Mouse (Mus musculus) gastrocnemius, postnatal 25 days (tissue): ENCODE data around the gene Rpa2. TPM values are rescaled to one million over a fixed set of nuclear protein-coding genes. Genes with fewer than 3 reads are reported as not detected.
A peak's percentile ranks its signal among the peaks of the same experiment; 100 is the strongest.

Experiments used
- DNase-seq: peaks from one replicate; pipeline ENCODE4 v3.0.0; 2022
- total RNA-seq, 2 experiments: library from RNA; stranded (reverse); gene quantifications; 1 replicate in 1 of 2; 2 replicates in 1 of 2; pipeline ENCODE4 v1.2.3; 2021

The Rpa2 gene
- total RNA-seq, 2 experiments from 2014 or later = 11.2 to 12.4 TPM

GRCm38 (mm10) chr4:132803876-132804275 is 35.7 kb downstream of the Rpa2 start:
- DNase-seq = no peak

- DNase-seq = no peak
These were observed 36.2 kb downstream of the Rpa2 start for GRCm38 (mm10) chr4:132804331-132804730.

GRCm38 (mm10) chr4:132805146-132805545 is 37.0 kb downstream of the Rpa2 start:
- DNase-seq = no peak

- DNase-seq = no peak
These were observed 37.6 kb downstream of the Rpa2 start for GRCm38 (mm10) chr4:132805599-132806197.

- DNase-seq = no peak
These were observed 38.6 kb downstream of the Rpa2 start for GRCm38 (mm10) chr4:132806620-132807191.

GRCm38 (mm10) chr4:132807771-132808641 is 39.9 kb downstream of the Rpa2 start:
- DNase-seq = no peak

GRCm38 (mm10) chr4:132809621-132810020 is 41.5 kb downstream of the Rpa2 start:
- DNase-seq = no peak

- no peak for DNase-seq
These were observed 48.3 kb downstream of the Rpa2 start for GRCm38 (mm10) chr4:132816404-132816803.

- no peak for DNase-seq
These were observed 48.7 kb downstream of the Rpa2 start for GRCm38 (mm10) chr4:132816855-132817254.

- no peak for DNase-seq
These were observed 50.3 kb downstream of the Rpa2 start for GRCm38 (mm10) chr4:132818442-132818841.

GRCm38 (mm10) chr4:132823614-132824366 is 55.7 kb downstream of the Rpa2 start:
- DNase-seq = peak; percentile 40

Other genes with a start within 250 kb of the Rpa2 start
- gene Atpif1, start 234.7 kb upstream of the Rpa2 start, total RNA-seq = 10 to 100 TPM; 46.3 to 58.5 TPM
- gene Dnajc8, start 232.8 kb upstream of the Rpa2 start, total RNA-seq = 10 to 100 TPM; 43.5 to 44.5 TPM
- 1 to 10 TPM; 1.0 to 1.1 TPM for gene Ptafr, start 204.3 kb upstream of the Rpa2 start, total RNA-seq
- gene Eya3, start 129.3 kb upstream of the Rpa2 start, total RNA-seq = 10 to 100 TPM; 11.1 to 11.5 TPM
- gene Xkr8, start 35.8 kb upstream of the Rpa2 start, total RNA-seq = 1 to 10 TPM; 1.0 to 1.4 TPM
- 1 to 10 TPM in 1 of 2 experiments, under 1 TPM in 1; 0.59 to 1.0 TPM for gene Smpdl3b, start 11.1 kb upstream of the Rpa2 start, total RNA-seq
- 1 to 10 TPM in 1 of 2 experiments, under 1 TPM in 1; 0.69 to 1.2 TPM for gene Themis2, start 28.1 kb downstream of the Rpa2 start, total RNA-seq
- gene Ppp1r8, start 74.8 kb downstream of the Rpa2 start, total RNA-seq = 10 to 100 TPM; 13.1 to 13.5 TPM
- 10 to 100 TPM; 20.7 to 23.3 TPM for gene Stx12, start 116.2 kb downstream of the Rpa2 start, total RNA-seq
- 10 to 100 TPM; 19.8 to 23.0 TPM for gene Fam76a, start 154.2 kb downstream of the Rpa2 start, total RNA-seq
- gene Fgr, start 205.8 kb downstream of the Rpa2 start, total RNA-seq = under 1 TPM in 1 of 2 experiments, not detected in 1; 0.43 TPM
- 10 to 100 TPM; 29.3 to 32.8 TPM for gene Ahdc1, start 242.9 kb downstream of the Rpa2 start, total RNA-seq